Mouse (Mus musculus): ENCODE measurements at regions not wholly inside any gene's neighbourhood (a gene's known extent, or its start where the extent isn't known, plus 50 kb on each side); places are given as distances from the start of the nearest gene placed in this dataset.
"Not testable (repeated sequence)": the region's sequence is repeated elsewhere in the genome, so short reads cannot be mapped to it uniquely, and the experiment has no call there.

GRCm38 (mm10) chr13:74969244-74969643 is 120.4 kb upstream of the Pcsk1 start:
- DNase-seq (ENCODE audit: low spot score in 2 of 2): no peak

- peak; percentile 2 to 5 for DNase-seq (ENCODE audit: low spot score in 2 of 2)
Observed at GRCm38 (mm10) chr13:74955876-74956275, 133.8 kb upstream of the Pcsk1 start.

GRCm38 (mm10) chr13:74913655-74914054 is 105.0 kb upstream of the Cast start:
- not testable (repeated sequence) for DNase-seq (ENCODE audit: low spot score in 2 of 2)

- no peak for DNase-seq (ENCODE audit: low spot score in 2 of 2)
Observed at GRCm38 (mm10) chr13:74903213-74904055, 94.8 kb upstream of the Cast start.

- DNase-seq (ENCODE audit: low spot score in 2 of 2): no peak
Observed at GRCm38 (mm10) chr13:74889859-74890469, 81.4 kb upstream of the Cast start.

GRCm38 (mm10) chr13:74867720-74868119 is 59.1 kb upstream of the Cast start:
- DNase-seq (ENCODE audit: low spot score in 2 of 2): no peak

GRCm38 (mm10) chr13:74864000-74864399 is 55.4 kb upstream of the Cast start:
- DNase-seq (ENCODE audit: low spot score in 2 of 2): no peak

GRCm38 (mm10) chr13:74861373-74861970 is 52.9 kb upstream of the Cast start:
- no peak for DNase-seq (ENCODE audit: low spot score in 2 of 2)
